Mouse (Mus musculus): ENCODE measurements at regions not wholly inside any gene's neighbourhood (a gene's known extent, or its start where the extent isn't known, plus 50 kb on each side); places are given as distances from the start of the nearest gene placed in this dataset.
"Not testable (repeated sequence)": the region's sequence is repeated elsewhere in the genome, so short reads cannot be mapped to it uniquely, and the experiment has no call there.

DNA sequence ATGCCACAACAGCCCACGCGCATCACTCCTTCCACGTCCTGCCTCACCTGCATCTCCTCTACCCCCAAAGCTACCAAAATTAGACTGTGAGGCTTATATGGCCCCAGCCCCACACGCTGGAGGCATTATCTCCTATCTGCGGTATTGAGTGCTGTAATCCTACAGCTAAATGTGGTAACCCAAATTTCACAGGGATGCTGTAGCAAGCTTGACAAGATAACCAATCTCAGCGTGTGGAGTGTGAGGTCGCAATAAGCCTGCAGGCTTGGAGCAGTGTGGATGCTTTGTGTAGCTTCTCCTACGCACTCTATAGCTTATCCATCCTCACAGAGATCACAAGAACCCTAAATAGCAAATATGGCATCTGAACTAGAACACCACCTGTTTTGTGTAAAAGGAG is 251.2 kb upstream of the Kcnh8 start:
- no peak overlapping the region for H3K4me2 ChIP-seq (ENCODE audit: low read depth, low read length)
- H3K4me3 ChIP-seq (replicated peaks; ENCODE audit: low read length) = no peak overlapping the region
- no peaks in the 10 kb centered on the region for H3K4me1 ChIP-seq (ENCODE audit: control insufficient read depth, insufficient read depth, low read length)
- ATAC-seq (ENCODE audit: insufficient read depth, low FRiP score) = no peak
- H3K36me3 ChIP-seq (ENCODE audit: control insufficient read depth, insufficient read depth, low read length) = no peaks in the 10 kb centered on the region
- no peaks in the 10 kb centered on the region for H3K27me3 ChIP-seq (ENCODE audit: control insufficient read depth, insufficient read depth, low read length)
- no peak overlapping the region for H3K27ac ChIP-seq (ENCODE audit: low read length)
- 87% methylated on average over 8 of the region's 8 CpGs for WGBS
- no peaks in the 10 kb centered on the region for H3K9me3 ChIP-seq (replicated peaks; ENCODE audit: control insufficient read depth, low read length)
- no peak overlapping the region for H3K9ac ChIP-seq (ENCODE audit: low read length)

DNA sequence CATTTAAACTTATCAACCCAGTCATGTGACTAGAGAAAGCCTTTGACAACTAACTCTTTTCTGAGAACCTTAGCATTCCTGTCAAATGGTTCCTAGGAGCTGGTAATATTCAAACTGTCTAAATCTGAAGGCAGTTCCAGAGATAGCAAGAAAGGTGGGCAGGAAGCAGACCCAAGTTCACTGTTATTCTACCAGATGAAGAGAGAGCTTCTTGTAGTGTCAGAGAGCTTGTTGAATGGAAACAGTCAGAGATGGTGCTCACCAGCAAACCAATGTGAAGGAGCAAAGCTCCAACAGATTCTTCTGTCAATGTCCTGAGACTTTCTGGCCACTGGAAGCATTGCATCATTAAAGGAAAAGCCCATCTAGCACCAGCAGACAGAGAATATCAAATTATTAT is 251.8 kb upstream of the Kcnh8 start:
- Histone ChIP-seq H3K9me3 (replicated peaks; ENCODE audit: control insufficient read depth, low read length) (no peaks in the 10 kb centered on the region), H3K4me1 (ENCODE audit: control insufficient read depth, insufficient read depth, low read length) (no peaks in the 10 kb centered on the region), H3K4me2 (ENCODE audit: low read depth, low read length) (no peak overlapping the region), H3K27me3 (ENCODE audit: control insufficient read depth, insufficient read depth, low read length) (no peaks in the 10 kb centered on the region), H3K27ac (ENCODE audit: low read length) (no peak overlapping the region), H3K9ac (ENCODE audit: low read length) (no peak overlapping the region), H3K36me3 (ENCODE audit: control insufficient read depth, insufficient read depth, low read length) (no peaks in the 10 kb centered on the region), H3K4me3 (replicated peaks; ENCODE audit: low read length) (no peak overlapping the region)
- no peak for ATAC-seq (ENCODE audit: insufficient read depth, low FRiP score)

DNA sequence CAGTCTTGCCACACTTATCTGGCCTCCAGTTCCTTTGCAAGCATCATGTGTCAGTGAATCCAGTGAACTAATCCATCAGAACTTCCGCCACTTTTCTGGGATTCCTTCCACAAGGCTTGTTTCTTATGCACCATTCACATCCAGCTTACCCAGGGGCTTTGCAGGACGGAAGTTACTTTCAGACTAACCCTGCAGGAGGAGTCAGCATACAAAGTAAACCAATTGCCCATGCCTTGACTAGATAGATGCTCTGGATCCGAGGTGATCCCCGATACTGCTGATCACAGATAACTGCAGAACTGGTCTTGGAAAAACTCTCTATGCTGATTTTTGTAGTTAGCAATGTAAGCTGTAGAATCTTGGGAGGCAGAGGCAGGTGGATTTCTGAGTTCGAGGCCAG is 252.6 kb upstream of the Kcnh8 start:
- no peak overlapping the region for H3K4me2 ChIP-seq (ENCODE audit: low read depth, low read length)
- no peaks in the 10 kb centered on the region for H3K36me3 ChIP-seq (ENCODE audit: control insufficient read depth, insufficient read depth, low read length)
- H3K27ac ChIP-seq (ENCODE audit: low read length) = no peak overlapping the region
- no peaks in the 10 kb centered on the region for H3K4me1 ChIP-seq (ENCODE audit: control insufficient read depth, insufficient read depth, low read length)
- H3K9me3 ChIP-seq (replicated peaks; ENCODE audit: control insufficient read depth, low read length) = no peaks in the 10 kb centered on the region
- H3K9ac ChIP-seq (ENCODE audit: low read length) = no peak overlapping the region
- no peak for ATAC-seq (ENCODE audit: insufficient read depth, low FRiP score)
- no peak overlapping the region for H3K4me3 ChIP-seq (replicated peaks; ENCODE audit: low read length)
- no peaks in the 10 kb centered on the region for H3K27me3 ChIP-seq (ENCODE audit: control insufficient read depth, insufficient read depth, low read length)
- 78% methylated on average over 5 of the region's 5 CpGs for WGBS

DNA sequence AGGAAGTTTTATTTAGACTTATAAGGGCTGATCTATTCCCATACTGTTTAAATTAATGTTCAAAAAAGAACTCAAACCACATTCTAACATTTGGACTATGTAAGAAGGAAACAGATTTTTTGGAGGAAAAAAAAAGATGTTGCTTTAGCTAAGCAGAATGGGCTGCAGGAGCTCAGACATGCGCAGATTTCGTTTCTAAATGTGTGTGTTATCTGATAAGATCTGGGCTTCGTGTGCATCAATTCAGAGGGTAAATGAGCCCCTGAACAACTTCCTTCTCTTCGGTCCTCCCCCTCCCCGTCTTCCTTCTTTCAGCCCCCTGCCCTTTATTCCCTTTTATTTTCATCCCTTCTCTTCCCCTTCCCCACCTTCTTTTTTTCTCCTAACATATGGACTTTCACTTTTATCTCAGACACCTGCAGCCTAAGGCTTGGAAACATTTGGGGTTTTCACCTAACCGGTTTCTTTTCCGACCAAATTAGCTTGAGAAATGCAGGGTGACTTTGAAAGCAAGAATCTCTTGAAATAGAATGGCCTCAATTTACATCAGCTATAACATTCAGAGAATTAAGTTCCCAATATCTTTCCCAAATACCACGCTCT is 253.9 kb upstream of the Kcnh8 start:
- H3K27me3 ChIP-seq (ENCODE audit: control insufficient read depth, insufficient read depth, low read length) = no peaks in the 10 kb centered on the region
- no peaks in the 10 kb centered on the region for H3K9me3 ChIP-seq (replicated peaks; ENCODE audit: control insufficient read depth, low read length)
- no peaks in the 10 kb centered on the region for H3K4me1 ChIP-seq (ENCODE audit: control insufficient read depth, insufficient read depth, low read length)
- H3K36me3 ChIP-seq (ENCODE audit: control insufficient read depth, insufficient read depth, low read length) = no peaks in the 10 kb centered on the region
- ATAC-seq (ENCODE audit: insufficient read depth, low FRiP score) = no peak
- H3K4me3 ChIP-seq (replicated peaks; ENCODE audit: low read length) = no peak overlapping the region
- no peak overlapping the region for H3K9ac ChIP-seq (ENCODE audit: low read length)
- H3K4me2 ChIP-seq (ENCODE audit: low read depth, low read length) = no peak overlapping the region
- WGBS = 58% methylated on average over 8 of the region's 8 CpGs
- no peak overlapping the region for H3K27ac ChIP-seq (ENCODE audit: low read length)

DNA sequence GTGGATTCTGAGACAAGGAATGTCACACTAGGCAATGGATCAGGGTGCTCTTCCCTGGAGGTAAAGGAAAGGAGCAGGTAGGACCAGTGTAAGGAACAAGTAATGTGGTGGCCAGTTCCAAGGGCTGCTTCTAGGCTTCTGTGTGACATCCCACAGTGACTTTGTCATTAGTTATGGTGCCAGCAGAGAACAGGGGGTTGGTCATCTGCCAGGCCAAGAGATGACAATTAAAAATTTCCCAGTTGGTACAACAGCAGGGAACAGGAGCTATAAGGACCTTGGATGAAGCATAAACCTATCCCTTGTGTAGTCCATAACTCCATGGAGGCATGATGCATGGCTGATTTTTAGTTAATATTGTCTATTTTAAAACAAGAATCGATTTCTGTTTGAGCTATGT is 281.9 kb upstream of the Kcnh8 start:
- no peaks in the 10 kb centered on the region for H3K27me3 ChIP-seq (ENCODE audit: control insufficient read depth, insufficient read depth, low read length)
- ATAC-seq (ENCODE audit: insufficient read depth, low FRiP score) = no peak
- WGBS = 64% methylated on average over 1 of the region's 1 CpGs
- no peak overlapping the region for H3K4me3 ChIP-seq (replicated peaks; ENCODE audit: low read length)
- H3K4me1 ChIP-seq (ENCODE audit: control insufficient read depth, insufficient read depth, low read length) = no peaks in the 10 kb centered on the region
- no peak overlapping the region for H3K4me2 ChIP-seq (ENCODE audit: low read depth, low read length)
- H3K9me3 ChIP-seq (replicated peaks; ENCODE audit: control insufficient read depth, low read length) = no peaks in the 10 kb centered on the region
- H3K36me3 ChIP-seq (ENCODE audit: control insufficient read depth, insufficient read depth, low read length) = no peaks in the 10 kb centered on the region
- H3K9ac ChIP-seq (ENCODE audit: low read length) = no peak overlapping the region
- H3K27ac ChIP-seq (ENCODE audit: low read length) = no peak overlapping the region

DNA sequence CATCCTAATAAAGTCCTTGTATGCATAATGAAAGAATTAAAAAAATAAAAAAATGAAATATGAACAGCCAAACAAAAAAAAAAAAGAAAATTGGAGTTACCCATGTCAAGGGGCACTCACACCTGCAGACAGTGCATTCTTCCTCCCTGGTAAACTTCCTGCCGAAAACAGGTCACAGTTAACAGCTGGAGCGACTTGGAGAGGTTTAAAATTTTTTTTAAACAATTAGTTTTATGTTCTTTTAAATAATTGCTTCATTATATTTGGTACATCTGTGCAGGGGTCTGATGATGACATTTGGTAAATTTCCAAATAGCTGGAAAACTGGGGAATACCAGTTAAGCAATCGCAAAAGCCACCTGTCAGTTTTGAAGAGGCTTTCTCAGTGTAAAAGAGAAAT is 285.5 kb upstream of the Kcnh8 start:
- Histone ChIP-seq H3K4me1 (ENCODE audit: control insufficient read depth, insufficient read depth, low read length) (no peaks in the 10 kb centered on the region), H3K4me3 (replicated peaks; ENCODE audit: low read length) (no peak overlapping the region), H3K9me3 (replicated peaks; ENCODE audit: control insufficient read depth, low read length) (no peaks in the 10 kb centered on the region), H3K27me3 (ENCODE audit: control insufficient read depth, insufficient read depth, low read length) (no peaks in the 10 kb centered on the region), H3K36me3 (ENCODE audit: control insufficient read depth, insufficient read depth, low read length) (no peaks in the 10 kb centered on the region), H3K27ac (ENCODE audit: low read length) (no peak overlapping the region), H3K9ac (ENCODE audit: low read length) (no peak overlapping the region), H3K4me2 (ENCODE audit: low read depth, low read length) (no peak overlapping the region)
- WGBS = 70% methylated on average over 3 of the region's 3 CpGs
- ATAC-seq (ENCODE audit: insufficient read depth, low FRiP score) = no peak

DNA sequence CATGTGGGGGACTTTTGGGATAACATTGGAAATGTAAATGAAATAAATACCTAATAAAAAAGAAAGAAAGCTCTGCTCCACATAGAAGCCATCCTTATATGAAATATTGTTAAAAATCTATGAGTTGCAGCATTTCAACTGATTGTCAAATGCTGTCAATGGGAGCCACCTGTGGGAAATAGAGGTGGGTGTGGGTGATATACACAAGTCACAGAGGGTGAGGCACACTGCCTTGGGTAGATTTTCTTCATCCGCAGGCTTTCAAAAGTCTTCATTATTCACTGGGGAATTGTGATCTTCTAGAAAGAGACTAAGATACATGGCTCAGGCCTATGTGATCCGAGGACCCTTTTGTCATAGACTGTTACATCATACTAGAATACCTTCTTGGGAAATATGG is 286.6 kb upstream of the Kcnh8 start:
- Histone ChIP-seq H3K9ac (ENCODE audit: low read length) (no peak overlapping the region), H3K4me1 (ENCODE audit: control insufficient read depth, insufficient read depth, low read length) (no peaks in the 10 kb centered on the region), H3K36me3 (ENCODE audit: control insufficient read depth, insufficient read depth, low read length) (no peaks in the 10 kb centered on the region), H3K9me3 (replicated peaks; ENCODE audit: control insufficient read depth, low read length) (no peaks in the 10 kb centered on the region), H3K4me3 (replicated peaks; ENCODE audit: low read length) (no peak overlapping the region), H3K27me3 (ENCODE audit: control insufficient read depth, insufficient read depth, low read length) (no peaks in the 10 kb centered on the region), H3K4me2 (ENCODE audit: low read depth, low read length) (no peak overlapping the region), H3K27ac (ENCODE audit: low read length) (no peak overlapping the region)
- 84% methylated on average over 2 of the region's 2 CpGs for WGBS
- no peak for ATAC-seq (ENCODE audit: insufficient read depth, low FRiP score)

DNA sequence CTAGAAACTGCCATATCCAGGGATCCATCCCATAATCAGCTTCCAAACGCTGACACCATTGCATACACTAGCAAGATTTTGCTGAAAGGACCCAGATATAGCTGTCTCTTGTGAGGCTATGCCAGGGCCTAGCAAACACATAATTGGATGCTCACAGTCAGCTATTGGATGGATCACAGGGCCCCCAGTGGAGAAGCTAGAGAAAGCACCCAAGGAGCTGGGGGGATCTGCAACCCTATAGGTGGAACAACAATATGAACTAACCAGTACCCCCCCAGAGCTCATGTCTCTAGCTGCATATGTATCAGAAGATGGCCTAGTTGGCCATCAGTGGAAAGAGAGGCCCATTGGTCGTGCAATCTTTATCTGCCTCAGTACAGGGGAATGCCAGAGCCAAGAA is 287.1 kb upstream of the Kcnh8 start:
- not testable (repeated sequence) for H3K27ac ChIP-seq (ENCODE audit: low read length); H3K36me3 ChIP-seq (ENCODE audit: control insufficient read depth, insufficient read depth, low read length); H3K4me3 ChIP-seq (replicated peaks; ENCODE audit: low read length); H3K4me2 ChIP-seq (ENCODE audit: low read depth, low read length); ATAC-seq (ENCODE audit: insufficient read depth, low FRiP score); H3K4me1 ChIP-seq (ENCODE audit: control insufficient read depth, insufficient read depth, low read length); H3K9me3 ChIP-seq (replicated peaks; ENCODE audit: control insufficient read depth, low read length); H3K27me3 ChIP-seq (ENCODE audit: control insufficient read depth, insufficient read depth, low read length); H3K9ac ChIP-seq (ENCODE audit: low read length)
- WGBS = 72% methylated on average over 1 of the region's 2 CpGs

DNA sequence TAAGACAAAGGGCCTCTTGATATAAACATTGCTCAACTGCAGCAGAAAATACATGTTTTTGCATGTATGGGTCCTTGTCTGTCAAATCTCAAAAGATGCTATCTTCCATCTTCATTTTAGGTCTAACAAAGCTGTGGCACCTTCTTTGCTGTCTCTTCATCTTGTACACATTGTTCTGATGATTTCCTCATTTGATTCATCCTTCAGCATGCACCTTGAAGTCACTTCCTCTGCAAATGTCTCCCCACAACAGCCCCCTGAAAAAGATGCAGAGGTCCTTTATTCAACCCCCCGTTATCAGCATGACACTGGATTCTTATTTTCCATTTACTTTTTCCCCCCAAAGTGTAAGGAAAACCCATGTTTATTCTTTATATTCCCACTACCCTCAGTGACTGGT is 290.5 kb upstream of the Kcnh8 start:
- H3K4me2 ChIP-seq (ENCODE audit: low read depth, low read length) = no peak overlapping the region
- H3K36me3 ChIP-seq (ENCODE audit: control insufficient read depth, insufficient read depth, low read length) = no peaks in the 10 kb centered on the region
- H3K4me1 ChIP-seq (ENCODE audit: control insufficient read depth, insufficient read depth, low read length) = no peaks in the 10 kb centered on the region
- no peak overlapping the region for H3K9ac ChIP-seq (ENCODE audit: low read length)
- no peak overlapping the region for H3K4me3 ChIP-seq (replicated peaks; ENCODE audit: low read length)
- H3K27ac ChIP-seq (ENCODE audit: low read length) = no peak overlapping the region
- 79% methylated on average over 1 of the region's 1 CpGs for WGBS
- ATAC-seq (ENCODE audit: insufficient read depth, low FRiP score) = no peak
- H3K9me3 ChIP-seq (replicated peaks; ENCODE audit: control insufficient read depth, low read length) = no peaks in the 10 kb centered on the region
- H3K27me3 ChIP-seq (ENCODE audit: control insufficient read depth, insufficient read depth, low read length) = no peaks in the 10 kb centered on the region

DNA sequence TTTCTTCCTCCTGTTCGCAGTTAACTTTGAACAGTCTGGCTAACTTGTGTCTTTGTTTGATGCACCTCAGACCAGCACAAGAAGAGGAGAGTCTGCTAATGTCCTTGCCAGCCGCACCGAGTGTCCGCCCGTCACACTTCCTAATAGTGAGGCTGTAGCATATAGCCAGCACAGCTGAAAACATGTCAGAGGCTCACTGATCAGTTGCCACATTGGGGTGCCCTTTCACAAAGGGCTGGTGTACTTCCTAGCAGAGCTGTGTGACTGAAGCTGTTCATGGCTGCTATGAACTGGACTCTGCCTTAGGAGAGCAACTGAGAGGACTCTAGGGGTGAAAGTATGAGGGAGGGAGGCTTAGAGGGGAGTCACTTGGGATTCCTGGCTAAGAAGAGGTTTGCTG is 293.7 kb upstream of the Kcnh8 start:
- no peak for ATAC-seq (ENCODE audit: insufficient read depth, low FRiP score)
- H3K4me3 ChIP-seq (replicated peaks; ENCODE audit: low read length) = no peak overlapping the region
- H3K27ac ChIP-seq (ENCODE audit: low read length) = no peak overlapping the region
- no peak overlapping the region for H3K4me2 ChIP-seq (ENCODE audit: low read depth, low read length)
- 83% methylated on average over 5 of the region's 5 CpGs for WGBS
- no peaks in the 10 kb centered on the region for H3K4me1 ChIP-seq (ENCODE audit: control insufficient read depth, insufficient read depth, low read length)
- no peaks in the 10 kb centered on the region for H3K9me3 ChIP-seq (replicated peaks; ENCODE audit: control insufficient read depth, low read length)
- no peaks in the 10 kb centered on the region for H3K36me3 ChIP-seq (ENCODE audit: control insufficient read depth, insufficient read depth, low read length)
- H3K9ac ChIP-seq (ENCODE audit: low read length) = no peak overlapping the region
- H3K27me3 ChIP-seq (ENCODE audit: control insufficient read depth, insufficient read depth, low read length) = no peaks in the 10 kb centered on the region

All from stomach, embryonic 16.5 days (tissue).